Mouse (Mus musculus) olfactory bulb, adult 2 months (tissue): Measurements from ENCODE around the gene Fyn. TPM values are rescaled to one million over a fixed set of nuclear protein-coding genes. Genes with fewer than 3 reads are reported as not detected.

Experiments used
- H3K27ac ChIP-seq: fragments of 200-500 bp; 2 replicates; pipeline ENCODE4 v1.5.1; 2012; ENCODE audit warnings: low read depth, low read length; ENCODE audit not compliant: insufficient read depth
- H3K4me1 ChIP-seq: fragments of 200-500 bp; 2 replicates; pipeline ENCODE4 v1.6.1; 2012; ENCODE audit warnings: low read length; ENCODE audit not compliant: control insufficient read depth, insufficient read depth
- H3K4me3 ChIP-seq: fragments of 200-500 bp; 2 replicates; pipeline ENCODE4 v1.5.1; 2012; ENCODE audit warnings: mild to moderate bottlenecking, low read depth, low read length, moderate library complexity; ENCODE audit not compliant: insufficient read depth
- CTCF ChIP-seq: fragments of 200-500 bp; IDR thresholded peaks from 2 replicates; pipeline ENCODE4 v1.5.1; 2012; ENCODE audit warnings: low read depth, mild to moderate bottlenecking, low read length, moderate library complexity; ENCODE audit not compliant: insufficient read depth
- POLR2A ChIP-seq: fragments of 200-500 bp; IDR thresholded peaks from 2 replicates; pipeline ENCODE4 v1.6.1; 2012; ENCODE audit warnings: mild to moderate bottlenecking, low read depth, low read length, moderate library complexity; ENCODE audit not compliant: insufficient read depth
- WGBS: fragments of 180-500 bp; shearing (Covaris S2); methylation state at CpG from one replicate; pipeline ENCODE4 v1.1.7; 2018; 5-methylcytosine and 5-hydroxymethylcytosine counted together
- polyA plus RNA-seq: library from polyadenylated mRNA; stranded (reverse); fragments of >200 nt; gene quantifications from 2 replicates; pipeline ENCODE4 v1.2.4, GENCODE M21; 2012; ENCODE audit warnings: low replicate concordance; ENCODE audit not compliant: missing spikeins, insufficient read depth, insufficient read length

Fyn gene
- polyA plus RNA-seq, 1 experiment = 322 TPM

DNA sequence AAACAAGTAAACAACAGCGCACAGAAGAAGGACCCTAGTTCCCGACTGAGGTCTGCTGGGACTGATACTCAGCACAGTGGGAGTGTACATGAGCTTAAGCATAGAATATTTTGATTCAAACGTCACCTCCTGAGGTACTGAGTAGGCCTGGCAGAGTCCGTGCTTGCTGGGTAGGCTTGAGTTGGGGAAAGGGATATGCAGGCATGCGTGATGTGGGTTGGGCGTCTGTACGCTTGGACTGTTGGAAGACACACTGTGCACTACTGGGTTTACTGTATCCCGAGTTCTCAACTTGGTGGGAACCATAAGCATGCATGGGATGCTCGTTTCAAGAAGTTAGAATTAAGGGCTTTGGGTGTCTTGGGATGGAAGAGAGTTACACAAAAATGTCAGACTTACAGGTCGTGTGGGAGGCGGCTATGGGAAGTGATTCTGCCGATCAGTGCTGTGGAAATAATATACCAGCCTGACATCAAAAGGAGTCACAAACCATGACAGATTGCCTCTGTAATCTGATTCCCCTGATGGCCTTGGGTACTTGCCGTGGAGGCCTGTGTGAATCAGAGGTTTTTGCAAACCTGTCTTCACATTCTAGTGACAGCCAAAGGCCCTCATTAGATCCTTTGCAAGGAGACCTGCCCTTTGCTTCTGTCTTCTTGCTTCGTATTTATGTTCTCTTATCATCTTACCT is 61.6 kb downstream of the Fyn start:
- 69% methylated on average over 14 of the region's 14 CpGs for WGBS
- Histone ChIP-seq H3K4me3 (no peak overlapping the region), H3K27ac (peak overlapping the region; percentile 14; the same call in 1 of the 2 replicates), H3K4me1 (peaks cover 38% of the 10 kb centered on the region)
- TF ChIP-seq CTCF (no peak), POLR2A (no peak)

DNA sequence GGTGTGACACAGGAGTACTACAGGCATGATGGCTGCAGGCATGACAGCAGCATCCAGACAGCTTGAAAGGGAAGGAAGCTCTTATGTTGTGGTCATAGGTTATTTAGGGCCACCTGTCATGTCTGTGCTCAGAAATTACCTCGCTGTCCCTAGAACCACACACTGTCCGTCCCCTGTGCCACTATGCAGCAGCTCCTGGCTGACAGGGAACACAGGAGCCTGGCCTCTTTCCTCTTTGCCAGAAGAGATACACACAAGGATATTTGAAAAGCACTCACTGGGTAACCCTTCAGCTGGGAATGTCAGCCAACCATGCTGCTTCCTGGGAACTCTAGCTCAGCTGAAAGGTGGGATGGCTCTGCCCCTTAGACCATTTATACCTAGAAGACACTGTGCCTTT is 62.6 kb downstream of the Fyn start:
- Histone ChIP-seq H3K4me3 (no peak overlapping the region), H3K27ac (peak overlapping the region; percentile 69), H3K4me1 (peaks cover 44% of the 10 kb centered on the region)
- TF ChIP-seq CTCF (no peak), POLR2A (no peak)
- WGBS = 81% methylated on average over 2 of the region's 2 CpGs

- TF ChIP-seq CTCF (no peak), POLR2A (no peak)
- Histone ChIP-seq H3K4me3 (no peak overlapping the region), H3K27ac (no peak overlapping the region), H3K4me1 (peaks cover 40% of the 10 kb centered on the region)
- 65% methylated on average over 14 of the region's 14 CpGs for WGBS
Observed at GRCm38 (mm10) chr10:39432648-39433568, 64.3 kb downstream of the Fyn start.

GRCm38 (mm10) chr10:39433893-39434292 is 65.2 kb downstream of the Fyn start:
- 85% methylated on average over 7 of the region's 7 CpGs for WGBS
- Histone ChIP-seq H3K4me3 (no peak overlapping the region), H3K4me1 (peaks cover 45% of the 10 kb centered on the region), H3K27ac (no peak overlapping the region)
- TF ChIP-seq POLR2A = no peak
- TF ChIP-seq CTCF = no peak

GRCm38 (mm10) chr10:39434758-39435448 is 66.2 kb downstream of the Fyn start:
- Histone ChIP-seq H3K27ac (peak overlapping the region; percentile 71), H3K4me3 (no peak overlapping the region), H3K4me1 (peaks cover 53% of the 10 kb centered on the region)
- TF ChIP-seq POLR2A = no peak
- no peak for TF ChIP-seq CTCF
- 20% methylated on average over 8 of the region's 8 CpGs for whole genome bisulfite sequencing

- Histone ChIP-seq H3K4me3 (no peak overlapping the region), H3K27ac (0 out of 2 replicates have a peak overlapping the region, but pooled peaks have one; percentile 18)
- WGBS = 48% methylated on average over 5 of the region's 5 CpGs
Observed at GRCm38 (mm10) chr10:39438905-39439304, 70.2 kb downstream of the Fyn start.

DNA sequence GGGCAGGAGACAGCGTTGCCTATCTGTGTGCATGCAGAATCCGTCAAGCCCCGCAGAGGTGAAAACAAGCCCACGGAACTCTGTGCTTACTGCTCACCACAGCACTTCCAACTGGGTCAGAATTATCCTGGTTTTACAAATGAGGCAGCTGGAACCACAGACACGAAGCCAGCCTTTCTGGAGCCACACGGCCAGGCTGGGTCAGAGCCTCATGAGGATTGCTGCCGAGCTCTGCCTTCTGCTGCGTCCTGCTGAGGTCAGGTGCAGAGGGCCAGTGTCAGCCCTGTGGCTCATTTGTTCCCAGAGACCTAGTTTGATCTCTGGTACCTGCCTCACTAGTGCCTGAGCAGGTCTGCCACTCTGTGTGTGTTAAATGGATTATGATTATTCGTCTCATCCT is 71.9 kb downstream of the Fyn start:
- TF ChIP-seq POLR2A (no peak), CTCF (no peak)
- no peak overlapping the region for H3K4me3 ChIP-seq
- peak overlapping the region; percentile 16; the same call in 1 of the 2 replicates for H3K27ac ChIP-seq
- 39% methylated on average over 9 of the region's 9 CpGs for WGBS
- H3K4me1 ChIP-seq = peaks cover 22% of the 10 kb centered on the region

More at GRCm38 (mm10) chr10:39438905-39439304, 70.2 kb downstream of the Fyn start:
- 0 out of 2 replicates have a peak, but pooled peaks have one; percentile 24 for TF ChIP-seq CTCF
- no peak for TF ChIP-seq POLR2A
- H3K4me1 ChIP-seq = peaks cover 35% of the 10 kb centered on the region

DNA sequence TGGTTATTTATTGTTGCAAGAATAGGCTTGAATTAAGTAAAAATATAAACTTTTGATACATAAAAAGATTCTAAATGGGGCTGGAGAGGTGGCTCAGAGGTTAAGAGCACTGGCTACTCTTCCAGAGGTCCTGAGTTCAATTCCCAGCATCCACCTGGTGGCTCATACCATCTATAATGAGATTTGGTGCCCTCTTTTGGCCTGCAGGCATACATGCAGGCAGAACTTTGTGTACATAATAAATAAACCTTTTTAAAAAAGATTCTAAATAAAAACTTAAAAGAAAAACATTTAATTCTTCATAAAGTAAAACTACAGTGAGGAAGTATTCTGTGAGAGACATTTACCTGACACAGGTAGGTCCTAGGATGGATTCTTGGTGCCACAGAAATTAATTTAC is 73.0 kb downstream of the Fyn start:
- Histone ChIP-seq H3K27ac (no peak overlapping the region), H3K4me1 (peaks cover 22% of the 10 kb centered on the region), H3K4me3 (no peak overlapping the region)
- TF ChIP-seq POLR2A = no peak
- TF ChIP-seq CTCF = no peak

- Histone ChIP-seq H3K27ac (no peak overlapping the region), H3K4me3 (no peak overlapping the region), H3K4me1 (peaks cover 23% of the 10 kb centered on the region)
- TF ChIP-seq CTCF (no peak), POLR2A (no peak)
- 53% methylated on average over 2 of the region's 2 CpGs for WGBS
Observed at GRCm38 (mm10) chr10:39443122-39443521, 74.5 kb downstream of the Fyn start.
